Mouse (Mus musculus) regulatory T cell (primary cell): ENCODE data around the gene Gm20388.

Experiments
- in situ Hi-C: fragments of 300-600 bp; cut with MboI, MseI; formaldehyde crosslinking; loops from one replicate; pipeline ENCODE4 v1.15.1; 2025; ENCODE audit warnings: high pct_unique_total_duplicates

Gene Gm20388

DNA sequence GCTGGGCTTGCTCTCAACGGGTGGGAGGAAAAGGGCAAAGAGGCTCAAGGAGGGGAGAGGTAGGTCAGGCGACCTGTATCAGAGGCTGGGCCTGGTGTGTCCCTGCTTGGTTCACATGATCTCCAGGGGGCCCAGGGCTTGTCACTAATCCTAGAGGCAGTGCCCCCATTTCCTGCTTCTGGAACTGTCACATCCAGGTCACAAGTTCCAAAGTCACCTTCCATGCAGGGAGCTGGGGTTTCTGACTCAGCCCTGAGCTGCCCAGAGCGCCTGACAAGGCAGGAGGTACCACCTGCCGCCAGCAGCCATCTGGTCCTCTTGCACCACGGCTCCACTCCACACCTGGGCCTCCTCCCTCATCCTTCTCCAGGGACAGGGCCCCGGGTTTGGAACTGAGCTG, 473.1 kb downstream of the Gm20388 start:
- in situ Hi-C loops = no loop called here

DNA sequence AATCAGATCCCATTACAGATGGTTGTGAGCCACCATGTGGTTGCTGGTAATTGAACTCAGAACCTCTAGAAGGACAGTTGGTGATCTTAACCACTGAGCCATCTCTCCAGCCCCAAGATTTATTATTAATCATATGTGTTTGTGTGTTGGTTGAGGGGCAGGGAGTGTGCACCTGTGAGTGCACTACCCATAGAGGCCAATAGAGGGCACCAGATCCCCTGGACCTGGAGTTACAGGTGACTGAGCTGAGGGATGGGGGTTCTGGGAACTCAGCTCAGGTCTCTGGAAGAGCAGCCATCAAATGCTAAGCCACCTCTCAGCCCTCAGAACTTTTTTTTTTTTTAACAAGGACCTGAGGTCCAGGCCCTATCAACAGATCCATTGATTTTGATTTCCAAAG, 474.1 kb downstream of the Gm20388 start:
- in situ Hi-C loops = no loop called here

DNA sequence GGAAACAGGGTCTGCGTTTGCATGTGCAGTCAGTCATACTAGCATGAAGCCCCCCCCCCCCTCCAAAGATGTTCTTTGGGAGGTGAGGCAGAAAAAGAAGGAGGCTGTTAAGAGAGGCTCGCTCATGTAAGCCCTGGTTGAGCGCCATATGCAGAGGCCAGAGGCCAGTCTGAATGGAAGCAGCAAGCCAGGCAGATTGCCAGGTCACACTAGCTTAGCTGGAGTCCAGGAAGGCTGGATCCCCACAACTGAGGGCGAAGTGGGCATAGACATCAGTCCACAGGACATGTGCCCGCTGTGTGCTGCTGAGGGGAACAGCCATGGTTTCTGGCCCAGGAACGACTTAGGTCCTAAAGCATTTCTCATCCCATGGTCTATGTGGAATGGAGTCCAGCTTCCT, 477.6 kb downstream of the Gm20388 start:
- in situ Hi-C loops = no loop called here

DNA sequence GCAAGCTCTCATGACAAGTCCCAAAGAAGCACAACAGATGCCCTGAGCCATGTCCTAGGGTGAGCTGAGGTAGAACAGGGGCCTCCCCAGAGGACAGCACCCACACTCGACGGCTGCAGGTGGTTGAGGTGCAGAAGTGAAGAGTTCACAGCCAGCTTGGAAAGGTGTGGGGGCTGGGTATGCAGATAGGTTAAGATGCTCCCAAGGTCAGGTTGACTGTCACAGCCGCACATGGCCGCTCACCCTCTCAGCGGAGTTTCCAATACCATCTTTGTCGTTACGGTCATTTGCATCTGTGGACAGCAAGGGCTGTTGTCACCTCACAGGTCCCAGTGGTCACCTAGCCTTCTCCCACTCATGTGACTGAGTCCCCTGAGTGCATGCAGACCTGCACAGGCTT, 480.0 kb downstream of the Gm20388 start:
- in situ Hi-C loops = no loop called here

DNA sequence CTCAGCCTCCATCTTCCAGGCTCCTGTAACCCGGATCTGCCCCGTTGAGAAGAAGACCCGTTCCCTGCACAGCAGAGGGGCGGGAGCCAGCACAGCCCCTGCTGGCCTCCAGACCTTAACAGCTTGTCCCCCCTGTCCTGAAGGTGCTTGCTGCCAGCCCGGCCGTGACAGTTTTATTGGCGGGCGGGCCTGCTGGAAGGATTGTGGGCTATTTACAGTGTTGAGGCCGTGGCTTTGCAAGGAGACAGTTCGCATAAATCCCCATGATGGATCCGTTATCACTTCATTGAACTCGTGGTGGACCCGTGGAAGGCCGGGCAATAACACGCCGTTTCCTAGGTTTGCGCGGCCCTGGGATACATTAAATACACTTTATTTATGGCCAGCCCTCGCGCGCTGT, 481.2 kb downstream of the Gm20388 start:
- in situ Hi-C loops = no loop called here

DNA sequence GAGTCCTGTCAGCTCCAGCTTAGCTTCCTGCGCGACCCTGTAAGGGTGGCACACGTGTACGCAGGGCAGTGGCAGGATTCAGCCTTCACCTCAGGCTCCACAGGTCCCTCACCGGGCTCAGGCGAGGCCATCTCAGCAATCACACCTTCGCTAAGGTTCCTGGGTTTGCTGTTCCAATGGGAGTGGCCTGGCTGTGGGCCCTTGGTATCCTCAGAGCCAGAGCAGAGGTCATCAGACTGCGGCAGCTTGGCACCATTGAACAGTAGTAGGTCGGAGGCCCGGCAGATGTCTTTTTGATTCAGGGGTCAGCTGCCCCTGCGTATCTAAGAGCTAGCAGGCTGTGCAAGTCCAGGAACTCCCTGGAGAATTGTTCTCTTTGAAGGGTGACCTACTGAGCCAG, 482.4 kb downstream of the Gm20388 start:
- in situ Hi-C loops = no loop called here

DNA sequence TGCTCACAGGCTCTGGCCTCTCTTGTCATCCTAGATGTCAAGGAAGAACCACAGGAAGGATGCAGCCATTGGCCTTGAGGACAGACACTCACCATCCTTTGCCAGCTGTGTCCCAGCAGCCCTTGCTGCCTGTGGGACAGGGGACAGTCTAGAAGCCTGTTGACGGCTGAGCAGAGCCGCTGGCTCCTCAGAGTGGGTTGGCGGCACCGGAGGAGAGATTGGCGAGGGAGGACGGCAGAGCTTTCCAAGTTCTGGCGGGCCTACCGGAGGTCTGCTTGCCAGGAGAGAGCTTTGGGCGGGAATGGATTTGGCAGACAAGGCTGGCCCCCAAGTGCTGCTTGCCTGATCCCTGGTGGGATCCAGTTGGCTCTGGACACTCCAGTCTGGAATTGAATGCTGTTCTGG, 483.2 kb downstream of the Gm20388 start:
- in situ Hi-C loops = no loop called here

DNA sequence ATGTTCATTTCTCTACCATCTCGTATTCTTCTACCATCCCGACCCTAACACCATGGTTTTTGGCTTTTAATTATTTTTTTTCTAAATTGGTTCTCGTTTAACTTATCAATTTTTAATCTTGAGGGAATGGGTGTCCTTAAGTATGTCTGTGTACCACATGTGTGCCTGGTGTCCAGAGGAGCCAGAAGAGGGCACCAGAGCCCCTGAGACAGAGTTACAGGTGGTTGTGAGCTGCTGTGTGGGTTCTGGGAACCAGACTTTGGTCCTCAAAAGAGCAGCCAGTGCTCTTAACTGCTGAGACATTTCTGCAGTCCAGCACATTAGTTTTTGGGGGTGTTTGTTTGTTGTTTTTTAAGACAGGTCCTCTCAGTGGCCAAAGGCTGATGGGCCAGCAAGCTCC, 485.3 kb downstream of the Gm20388 start:
- in situ Hi-C loops = no loop called here

DNA sequence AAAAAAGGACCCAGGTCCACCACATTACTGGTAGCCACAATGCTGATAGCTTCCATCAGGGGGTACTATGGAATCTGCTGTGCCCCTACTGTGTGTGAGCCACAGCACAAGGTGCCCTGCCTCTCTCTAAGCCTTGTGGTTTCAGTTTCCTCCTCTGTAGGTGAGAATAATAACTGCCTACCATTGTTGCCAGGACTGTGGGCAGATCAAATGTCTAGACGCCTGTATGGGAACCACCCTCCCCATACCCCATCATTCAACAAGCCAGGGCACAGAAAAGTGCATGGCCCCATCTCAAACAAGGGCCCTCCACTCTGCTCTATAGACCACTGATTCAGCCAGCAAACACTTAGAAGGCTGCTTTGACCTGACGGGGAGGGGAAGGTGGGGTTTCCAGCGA, 486.1 kb downstream of the Gm20388 start:
- in situ Hi-C loops = no loop called here

DNA sequence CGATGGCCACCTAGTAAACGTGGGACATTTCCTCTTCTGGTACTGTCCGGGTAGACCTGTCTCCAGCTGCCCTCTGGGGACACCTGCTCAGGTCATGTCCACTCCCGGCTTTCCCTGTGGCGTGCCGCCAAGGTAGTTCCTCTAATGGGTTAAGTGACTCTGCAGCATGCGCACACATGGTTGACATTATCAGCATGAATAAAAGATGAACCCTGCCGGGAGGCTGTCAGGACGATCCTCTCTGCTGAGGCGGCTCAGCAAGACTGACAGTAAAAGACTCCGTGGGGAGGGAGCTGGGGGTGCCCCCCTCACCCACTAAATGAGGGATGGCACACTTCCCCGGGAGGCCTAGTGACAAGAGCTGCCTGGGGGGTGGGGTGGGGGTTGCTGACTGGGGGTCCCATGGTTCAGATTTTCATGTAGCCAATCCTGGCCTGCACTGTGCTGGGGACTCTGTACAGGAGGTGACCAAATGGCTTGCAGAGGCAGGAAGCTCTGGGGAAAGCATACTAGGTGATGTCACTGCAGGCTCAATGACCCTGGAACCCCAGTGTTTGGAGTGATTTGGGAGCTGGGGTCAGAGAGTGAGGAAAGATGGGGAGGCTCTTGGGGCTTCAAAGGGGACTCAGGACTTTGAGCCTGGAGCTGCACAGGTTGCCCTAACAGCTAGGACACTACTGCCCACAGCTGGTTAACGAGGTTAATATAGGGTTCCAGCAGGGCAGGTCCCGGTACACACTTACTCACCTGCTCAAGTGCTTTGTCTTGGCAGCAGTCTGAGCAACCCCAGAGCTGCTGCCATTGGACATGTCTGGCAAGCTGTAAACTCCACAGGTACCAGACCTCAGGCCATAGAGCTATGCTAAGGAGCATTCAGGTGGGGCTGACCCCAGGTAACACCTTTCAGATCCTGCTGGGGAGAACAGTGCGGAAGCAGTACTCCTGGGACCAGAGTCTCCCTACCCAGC, 487.1 kb downstream of the Gm20388 start:
- in situ Hi-C loops = no loop called here

DNA sequence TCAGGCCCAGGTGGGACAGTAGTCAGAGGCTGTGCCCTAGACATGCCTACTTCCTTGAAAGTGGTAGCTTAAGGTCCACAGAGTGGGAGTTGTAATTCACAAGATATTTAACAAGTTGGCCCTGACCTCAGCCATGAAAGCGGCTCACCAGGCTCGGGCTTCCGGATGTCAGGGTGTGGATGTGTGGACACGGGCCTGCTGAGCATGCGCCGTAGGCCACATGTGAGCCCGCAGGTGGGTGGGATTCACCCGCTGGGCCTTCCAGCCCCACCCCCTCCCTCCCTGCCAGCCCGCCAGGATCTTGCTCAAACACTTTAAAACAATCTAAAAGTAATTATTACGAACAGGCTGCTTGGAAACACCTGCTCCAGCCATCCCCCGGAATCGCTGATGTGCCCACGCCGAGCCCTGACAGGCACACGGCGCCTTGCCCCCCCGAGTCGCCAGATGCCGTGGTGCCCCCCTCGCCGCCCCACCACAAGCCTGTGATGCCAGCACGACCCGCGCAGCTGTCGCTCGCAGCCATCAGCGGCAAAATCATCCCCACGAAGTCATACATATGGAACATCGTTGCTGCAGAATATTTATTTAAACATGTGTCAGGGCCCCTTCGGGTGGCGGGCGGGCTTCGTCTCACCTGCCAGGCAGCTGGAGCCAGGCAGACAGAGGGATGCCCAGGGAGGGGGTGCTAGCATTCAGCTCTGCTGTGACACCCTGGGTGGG, 488.7 kb downstream of the Gm20388 start:
- in situ Hi-C loops = no loop called here

DNA sequence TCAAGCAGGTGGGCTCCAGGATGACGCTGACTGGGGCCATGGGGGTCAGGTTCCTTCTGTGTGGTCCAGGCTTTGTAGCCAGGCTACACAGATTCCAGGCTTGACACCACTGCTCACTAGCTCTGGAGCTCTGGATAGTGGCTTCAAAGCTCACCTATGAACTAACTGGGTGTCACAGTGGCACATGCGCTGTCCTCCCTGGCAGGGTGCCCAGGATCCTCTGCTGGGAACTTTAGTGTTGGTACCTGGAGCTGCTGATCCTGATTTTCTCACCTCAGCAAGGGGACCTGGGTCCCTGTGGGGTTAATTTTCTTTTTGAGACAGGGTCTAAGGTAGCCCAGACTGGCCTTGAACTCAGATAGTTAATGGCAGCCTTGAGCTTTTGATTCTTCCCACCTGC, 490.6 kb downstream of the Gm20388 start:
- in situ Hi-C loops = no loop called here

DNA sequence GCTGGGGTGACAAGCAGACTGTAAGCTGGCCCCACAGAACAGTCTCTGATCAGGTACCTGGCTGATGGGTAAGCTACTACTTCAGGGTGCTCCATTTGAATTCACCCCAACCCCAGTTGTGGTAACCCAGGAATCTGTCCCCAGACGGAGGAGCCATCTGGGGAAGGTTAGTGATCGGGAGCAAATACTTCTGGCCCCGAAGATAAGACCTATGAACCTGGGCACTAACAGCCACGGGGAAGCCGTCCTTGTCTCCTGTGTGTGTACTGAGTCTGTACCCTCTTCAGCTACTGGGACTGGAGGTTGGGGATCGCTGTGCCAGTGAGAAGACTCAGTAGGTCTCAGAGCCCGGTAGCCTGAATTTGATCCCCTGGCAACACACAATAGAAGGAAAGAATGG, 491.1 kb downstream of the Gm20388 start:
- in situ Hi-C loops = no loop called here

DNA sequence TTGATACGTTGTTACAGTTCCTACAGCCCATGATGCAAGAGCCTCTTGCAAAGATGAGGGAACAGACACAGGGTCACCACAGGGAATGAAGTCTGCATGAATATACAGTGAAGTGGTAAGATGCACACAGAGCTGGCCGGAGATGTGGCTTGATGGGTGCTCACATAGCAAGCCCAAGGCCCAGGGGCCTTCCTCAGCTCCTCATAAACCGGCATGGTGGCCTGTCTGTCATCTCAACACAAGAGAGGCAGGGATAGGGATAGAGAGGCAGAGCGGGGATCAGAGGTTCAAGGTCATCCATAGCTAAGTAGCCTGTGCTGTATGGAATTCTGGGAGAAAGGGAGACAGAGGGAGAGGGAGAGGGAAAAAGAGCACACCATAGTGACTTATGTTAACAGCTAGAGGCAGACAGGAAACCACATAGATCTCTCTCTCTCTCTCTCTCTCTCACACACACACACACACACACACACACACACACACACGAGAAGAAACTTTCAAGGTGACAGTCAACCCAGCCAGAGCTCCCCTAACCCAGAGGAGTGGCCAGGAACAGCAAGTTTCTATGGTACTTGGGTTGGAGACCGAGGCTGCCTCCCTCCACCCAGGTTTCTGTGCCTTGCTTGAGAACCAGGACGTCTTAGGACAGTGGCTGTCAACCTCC, 493.1 kb downstream of the Gm20388 start:
- in situ Hi-C loops = no loop called here

DNA sequence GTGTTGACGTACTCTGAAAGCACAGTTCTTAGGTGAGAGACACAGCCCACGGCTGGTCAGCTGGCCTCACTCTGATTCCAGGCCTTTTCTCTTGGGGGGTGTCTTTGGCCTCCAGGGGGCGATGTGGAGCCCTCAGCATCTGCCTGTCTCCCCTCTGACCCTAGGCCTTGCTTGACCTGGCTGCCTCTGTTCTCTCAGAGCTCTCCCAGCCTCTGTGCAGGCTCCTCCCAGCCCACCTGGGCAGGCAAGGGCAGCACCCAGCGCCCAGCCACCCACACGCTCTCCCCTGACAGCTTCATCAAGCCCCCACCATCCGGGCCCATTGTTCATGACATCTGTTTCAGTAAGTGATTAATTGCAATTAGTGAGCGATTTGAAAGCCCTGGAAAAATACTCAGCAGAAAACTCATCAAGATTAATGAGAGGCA, 494.0 kb downstream of the Gm20388 start:
- in situ Hi-C loops = no loop called here

DNA sequence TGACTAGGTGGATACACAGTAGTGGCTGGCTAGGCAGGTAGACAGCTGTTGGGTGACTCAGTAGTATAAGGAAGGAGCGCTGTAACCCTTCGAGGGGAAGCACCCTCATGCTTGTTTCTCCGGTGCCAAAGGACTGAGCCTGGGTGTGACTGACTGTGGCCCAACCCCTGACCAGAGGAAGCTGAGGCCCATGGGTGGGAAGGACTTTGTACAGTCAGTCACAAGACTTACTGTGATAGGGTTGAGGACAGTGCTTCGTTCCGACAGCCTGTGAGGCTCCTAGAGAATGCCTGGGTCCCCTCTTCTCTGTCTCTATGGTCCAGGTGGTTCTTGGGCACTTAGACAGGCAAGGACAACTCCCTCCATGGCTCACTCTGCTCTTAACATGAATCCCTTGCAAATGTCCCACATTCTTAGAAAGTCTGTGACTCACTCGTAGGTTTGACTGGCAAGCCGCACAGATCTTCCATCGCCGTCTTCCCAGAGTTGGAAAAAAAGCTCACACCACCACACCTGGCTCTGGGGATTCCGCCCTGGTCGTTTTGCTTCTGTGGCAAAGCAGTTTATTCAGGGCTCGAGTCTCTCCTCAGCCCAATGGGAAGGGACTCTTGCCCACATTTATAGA, 495.5 kb downstream of the Gm20388 start:
- in situ Hi-C loops = no loop called here

DNA sequence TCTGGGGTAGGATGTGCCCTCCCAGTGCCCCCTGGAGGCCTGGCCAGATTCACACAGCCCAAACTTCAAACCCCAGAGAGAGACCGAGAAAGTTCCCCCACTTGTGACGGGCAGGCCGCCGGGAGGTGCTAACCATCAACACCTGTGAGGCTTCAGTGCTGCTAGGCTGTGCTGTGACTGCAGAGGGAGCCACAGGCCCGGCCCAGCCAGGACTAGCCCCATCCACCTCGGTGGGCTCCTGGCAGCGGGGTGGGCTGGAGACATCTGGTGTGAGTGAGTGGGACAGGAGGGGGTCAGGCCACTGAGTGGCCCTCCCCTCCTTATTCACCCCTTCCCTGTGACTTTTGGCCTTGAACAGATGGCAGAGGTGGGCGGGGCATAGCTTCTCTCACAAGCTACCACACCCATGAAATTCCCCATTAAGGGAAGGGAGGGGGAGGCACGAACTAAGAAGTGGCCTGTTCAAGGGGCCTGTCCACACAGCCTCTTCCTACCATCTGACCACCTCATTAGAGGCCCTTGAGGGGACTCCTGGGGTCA, 497.1 kb downstream of the Gm20388 start:
- in situ Hi-C loops = no loop called here

DNA sequence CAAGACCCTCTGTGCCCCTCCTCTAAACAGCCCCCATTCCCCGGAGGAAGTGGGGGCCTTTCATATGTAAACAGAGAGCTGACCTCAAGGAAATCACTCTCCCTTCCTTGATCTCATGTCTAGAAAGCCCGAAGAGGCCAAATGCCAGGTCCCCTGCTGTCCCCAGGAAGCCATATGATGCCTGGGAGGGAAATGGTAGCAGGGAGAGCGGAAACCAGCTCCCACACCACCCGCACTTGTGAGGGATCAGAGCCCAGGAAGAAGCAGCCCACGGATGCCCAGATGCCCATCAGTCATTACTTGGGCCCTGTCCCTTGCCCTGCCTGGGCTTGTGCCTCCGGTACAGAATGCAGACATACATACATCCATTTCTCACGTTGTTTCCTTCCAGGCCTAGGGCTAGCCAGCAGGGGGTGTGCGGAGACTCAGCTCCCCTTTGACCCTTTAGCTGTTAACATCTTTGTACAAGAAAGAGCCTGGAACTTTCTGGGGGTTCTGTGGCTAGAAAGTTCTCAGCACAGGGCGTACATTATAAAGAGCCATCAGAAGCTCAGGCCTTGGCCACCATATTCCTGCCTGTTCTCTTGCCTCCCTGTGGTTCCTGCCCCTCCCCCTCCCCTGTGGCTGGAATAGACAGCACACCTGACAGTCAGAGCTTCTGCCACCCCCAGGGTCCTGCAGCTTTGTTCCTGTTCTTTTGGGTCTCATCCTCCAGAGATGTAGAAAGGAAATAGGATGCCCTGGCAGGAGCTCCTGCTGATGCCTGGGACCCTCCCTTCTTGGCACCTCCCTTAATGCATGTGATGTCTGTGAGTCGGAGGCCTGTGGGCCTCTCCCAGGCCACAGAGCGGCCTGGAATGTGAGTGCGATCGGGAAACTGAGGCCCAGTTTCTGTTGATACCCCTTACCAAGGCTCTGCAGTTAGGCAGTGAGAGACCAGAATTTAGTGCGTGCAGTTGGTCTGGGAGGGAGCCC, 497.9 kb downstream of the Gm20388 start:
- in situ Hi-C loops = no loop called here

DNA sequence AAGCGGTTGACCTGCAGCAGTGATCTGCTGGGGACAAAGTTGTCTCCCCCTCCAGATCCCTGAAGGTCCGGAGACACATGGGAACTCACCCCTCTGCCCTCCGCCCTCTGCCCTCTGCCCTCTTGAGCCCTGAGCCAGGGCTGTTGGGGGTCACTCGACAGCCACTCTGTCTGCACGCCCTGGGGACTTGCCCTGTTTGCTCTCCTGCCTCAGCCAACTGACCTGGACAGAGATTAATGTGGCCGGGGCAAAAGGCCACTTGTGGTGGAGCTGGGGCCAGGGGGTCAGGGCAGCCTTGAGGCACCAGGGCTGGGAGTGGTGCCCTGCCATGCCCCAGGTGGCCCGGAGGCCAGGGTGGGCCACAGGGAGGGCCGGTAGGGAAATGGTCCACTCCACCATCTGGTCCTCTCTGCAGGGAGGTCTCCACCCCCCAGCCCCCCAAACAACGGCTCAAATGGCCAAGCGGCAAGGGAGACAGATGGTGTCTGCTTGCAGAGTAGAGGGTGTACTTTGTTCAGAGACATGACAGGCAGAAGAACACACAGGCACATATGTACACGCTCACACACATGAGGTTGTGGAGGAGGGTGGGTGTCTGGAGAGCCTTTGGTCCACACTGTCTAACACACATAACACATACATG, 498.9 kb downstream of the Gm20388 start:
- in situ Hi-C loops = no loop called here

DNA sequence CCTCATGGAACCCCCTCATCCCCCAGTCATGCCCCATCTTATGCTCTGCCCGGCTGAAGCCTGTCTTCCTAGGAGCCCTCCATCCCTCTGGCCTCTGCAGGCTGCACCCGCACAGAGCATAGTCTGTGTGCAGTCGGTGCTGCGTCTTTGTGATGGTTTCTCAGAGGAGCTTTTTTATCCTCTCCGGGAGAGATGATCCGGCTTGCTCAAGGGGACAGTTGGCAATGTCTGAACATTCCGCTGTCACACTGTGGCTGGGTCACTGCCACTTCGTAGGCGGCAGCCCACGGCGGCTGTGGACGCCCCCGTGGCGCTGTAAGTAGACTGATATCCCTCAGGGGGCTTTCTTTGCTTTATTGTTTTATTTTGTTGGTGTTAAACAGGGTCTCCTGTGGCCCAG, 500.4 kb downstream of the Gm20388 start:
- in situ Hi-C loops = no loop called here
